Mouse (Mus musculus): ENCODE measurements around the gene Magi1.

DNA sequence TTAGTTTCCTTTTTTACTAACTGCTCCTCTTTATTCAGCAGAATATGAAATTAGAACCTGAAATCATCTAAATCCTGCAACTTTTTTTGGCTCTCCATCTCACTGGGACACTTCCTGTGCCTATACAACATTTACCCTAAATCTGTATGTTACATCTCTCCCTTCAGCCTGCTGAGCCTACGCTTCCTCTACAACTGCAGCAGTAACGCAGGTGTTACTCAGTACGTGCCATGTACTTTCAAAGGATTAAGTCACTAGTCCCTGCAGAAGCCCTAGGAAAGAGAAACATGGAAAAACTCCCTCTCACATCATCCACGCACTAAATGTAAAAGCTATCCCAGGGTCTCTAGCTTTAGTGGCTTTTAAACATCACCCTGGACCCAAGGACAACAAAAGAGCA, 220.2 kb downstream of the Magi1 start:
- TF ChIP-seq POLR2AphosphoS2 (IDR thresholded peaks at IDR 0.05; ENCODE audit: insufficient read length, low read depth) (no peak), POLR2A (IDR thresholded peaks at IDR 0.05; ENCODE audit: insufficient read length, low read depth) (no peak)

All from myocyte (in vitro differentiated cells).